Mouse (Mus musculus): ENCODE data around the gene Ppp1r14a. TPM values are rescaled to one million over a fixed set of nuclear protein-coding genes. Genes with fewer than 3 reads are reported as not detected.

Gene Ppp1r14a
- polyA plus RNA-seq (2016; fragmentation: Nextera tagmentation; extraction: Ambion mirVana) = 17.1 and 19.6 TPM in 2 replicates

DNA sequence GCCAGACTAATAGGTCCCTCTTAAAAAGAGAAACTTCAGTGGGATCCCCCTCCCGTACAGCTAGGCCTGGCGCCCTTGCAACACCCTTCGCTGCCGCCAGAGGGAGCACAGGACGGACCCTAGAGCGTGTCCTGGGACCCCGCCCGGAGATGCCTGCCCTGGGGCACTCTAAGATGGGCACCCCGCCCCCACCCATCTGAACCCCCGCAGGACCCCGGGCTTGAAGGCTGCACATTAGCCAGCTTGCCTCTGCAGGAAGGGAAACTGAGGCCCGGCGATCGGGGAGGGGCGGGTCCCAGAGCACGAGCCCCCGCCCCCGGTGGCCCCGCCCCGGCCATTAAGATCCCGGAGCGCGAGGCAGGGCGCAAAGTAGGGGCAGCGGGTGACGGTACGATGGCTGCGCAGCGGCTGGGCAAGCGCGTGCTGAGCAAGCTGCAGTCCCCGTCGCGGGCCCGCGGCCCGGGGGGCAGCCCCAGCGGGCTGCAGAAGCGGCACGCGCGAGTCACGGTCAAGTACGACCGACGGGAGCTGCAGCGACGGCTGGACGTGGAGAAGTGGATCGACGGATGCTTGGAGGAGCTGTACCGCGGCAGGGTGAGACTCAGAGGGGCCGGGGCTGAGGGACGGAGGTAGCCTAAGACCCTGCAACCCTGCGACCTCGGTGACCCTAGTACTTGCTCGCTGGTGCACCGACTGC is at the start of gene Ppp1r14a:
Gene Ppp1r14a, plus strand, starts transcription at position 367 of the 697 bp plus-strand sequence.
- Histone ChIP-seq H3K9ac (peak within 1 kb of the TSS; percentile 47), H3K4me3 (peak within 1 kb of the TSS; percentile 58), H3K27me3 (peaks cover 2% of the 10 kb centered on the region; the same call in 1 of the 2 replicates), H3K36me3 (no peaks in the 10 kb centered on the region), H3K4me1 (peaks cover 43% of the 10 kb centered on the region), H3K27ac (peak within 1 kb of the TSS; percentile 38; the same call in 1 of the 2 replicates), H3K9me3 (no peaks in the 10 kb centered on the region), H3K4me2 (replicated peaks) (peak within 1 kb of the TSS; percentile 89)
- WGBS = under 1% methylated on average over 57 of the region's 59 CpGs
- ATAC-seq (ENCODE audit: insufficient number of reproducible peaks, insufficient read depth, low FRiP score, low TSS enrichment) = no peak

DNA sequence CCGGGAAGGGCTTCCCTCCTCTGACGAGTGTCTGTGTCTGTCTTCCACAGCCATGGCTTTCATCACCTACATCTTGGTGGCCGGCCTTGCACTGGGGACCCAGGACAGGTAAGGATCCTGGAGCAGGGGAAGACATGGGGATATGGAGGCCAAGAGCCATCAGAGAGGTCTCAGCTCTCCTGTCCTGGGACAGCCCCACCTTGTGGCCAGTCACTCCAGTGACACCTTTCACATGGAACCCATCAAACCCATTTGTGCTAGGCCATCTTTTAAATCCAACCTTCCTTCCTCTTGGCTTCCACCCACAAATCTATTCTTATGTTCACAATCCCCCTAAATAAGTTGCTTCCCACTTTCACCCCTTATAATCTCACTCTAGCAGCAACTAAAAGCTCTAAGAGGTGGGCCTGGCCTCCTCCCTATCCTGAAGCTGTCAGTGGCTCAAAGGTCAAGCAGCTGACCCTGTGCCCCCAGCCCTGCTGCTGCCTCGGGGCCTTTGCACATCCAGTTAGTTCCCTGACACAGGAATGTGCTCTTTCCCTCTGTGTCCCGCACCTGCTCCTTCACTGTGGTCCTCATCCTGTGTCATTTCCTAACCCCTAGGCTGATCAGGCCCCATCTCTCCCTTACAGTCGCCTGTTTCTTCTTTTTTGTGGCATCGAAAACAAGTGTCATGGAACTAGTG is 44.2 kb upstream of the Ppp1r14a start:
- no peaks in the 10 kb centered on the region for H3K9me3 ChIP-seq
- no peak overlapping the region for H3K4me2 ChIP-seq (replicated peaks)
- no peak overlapping the region for H3K27ac ChIP-seq
- H3K9ac ChIP-seq = no peak overlapping the region
- 78% methylated on average over 7 of the region's 7 CpGs for WGBS
- peaks cover 13% of the 10 kb centered on the region for H3K27me3 ChIP-seq
- no peak for ATAC-seq (ENCODE audit: insufficient number of reproducible peaks, insufficient read depth, low FRiP score, low TSS enrichment)
- peaks cover 12% of the 10 kb centered on the region for H3K4me1 ChIP-seq
- H3K36me3 ChIP-seq = peaks cover 27% of the 10 kb centered on the region
- no peak overlapping the region for H3K4me3 ChIP-seq

GRCm38 (mm10) chr7:29246015-29246414 is 43.1 kb upstream of the Ppp1r14a start:
- no peak overlapping the region for H3K9ac ChIP-seq
- H3K9me3 ChIP-seq = no peaks in the 10 kb centered on the region
- H3K4me2 ChIP-seq (replicated peaks) = no peak overlapping the region
- 89% methylated on average over 5 of the region's 5 CpGs for WGBS
- H3K27me3 ChIP-seq = peaks cover 13% of the 10 kb centered on the region
- H3K4me1 ChIP-seq = peaks cover 12% of the 10 kb centered on the region
- H3K27ac ChIP-seq = no peak overlapping the region
- H3K4me3 ChIP-seq = no peak overlapping the region
- H3K36me3 ChIP-seq = peaks cover 27% of the 10 kb centered on the region
- no peak for ATAC-seq (ENCODE audit: insufficient number of reproducible peaks, insufficient read depth, low FRiP score, low TSS enrichment)

DNA sequence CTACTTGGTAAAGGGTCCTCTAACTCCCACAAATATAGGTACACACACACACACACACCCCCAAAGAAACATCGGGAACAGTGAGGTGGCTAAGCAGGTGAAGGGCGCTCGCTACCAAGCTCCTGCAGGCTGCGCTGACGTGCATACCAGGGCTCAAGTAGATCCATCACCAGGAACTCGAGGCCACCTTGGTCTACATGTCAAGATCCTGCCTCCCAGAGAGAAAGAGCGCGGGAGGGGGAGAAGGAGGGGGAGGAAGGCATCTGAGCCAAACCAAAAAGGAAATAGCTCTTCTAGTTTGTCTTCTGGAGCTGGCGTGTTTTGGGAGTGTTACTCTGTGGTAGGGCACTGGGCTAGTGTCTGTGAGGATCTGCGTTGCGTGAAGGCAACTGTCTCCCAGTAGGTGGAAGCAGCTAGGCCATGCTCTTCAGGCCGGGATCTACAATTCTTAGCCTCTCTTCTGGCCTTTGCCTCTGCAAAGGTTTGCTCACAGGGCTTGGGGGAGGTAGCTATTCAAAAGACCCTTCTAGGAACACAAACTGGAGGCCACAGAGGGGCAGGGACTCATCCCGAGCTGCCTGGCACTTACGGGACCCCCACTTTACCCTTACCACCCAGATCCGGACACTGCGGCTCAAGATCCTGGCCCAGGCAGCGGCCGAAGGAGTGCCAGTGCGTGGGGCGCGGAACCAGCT is 42.3 kb upstream of the Ppp1r14a start:
- Histone ChIP-seq H3K27ac (no peak overlapping the region), H3K9me3 (no peaks in the 10 kb centered on the region), H3K4me1 (peaks cover 12% of the 10 kb centered on the region), H3K27me3 (peaks cover 13% of the 10 kb centered on the region), H3K4me2 (replicated peaks) (no peak overlapping the region), H3K4me3 (no peak overlapping the region), H3K9ac (no peak overlapping the region), H3K36me3 (peaks cover 27% of the 10 kb centered on the region)
- ATAC-seq (ENCODE audit: insufficient number of reproducible peaks, insufficient read depth, low FRiP score, low TSS enrichment) = no peak
- WGBS = 88% methylated on average over 21 of the region's 21 CpGs

DNA sequence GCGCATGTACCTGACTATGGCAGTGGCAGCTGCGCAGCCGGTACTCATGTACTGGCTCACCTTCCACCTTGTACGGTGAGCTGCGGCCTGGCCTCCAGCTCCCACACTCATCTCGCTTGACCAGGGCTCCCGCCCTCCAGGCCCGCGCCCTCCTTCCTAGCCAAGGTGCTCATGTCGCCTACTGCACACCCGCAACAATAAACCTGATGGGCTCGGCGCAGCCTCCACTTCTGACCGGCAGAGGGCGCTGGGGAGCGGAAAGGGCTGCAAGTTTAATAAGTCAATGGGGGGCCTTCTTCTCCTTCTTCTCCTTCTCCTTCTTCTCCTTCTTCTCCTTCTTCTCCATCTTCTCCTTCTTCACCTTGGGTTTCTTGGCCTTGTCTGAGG is 41.8 kb upstream of the Ppp1r14a start:
- Histone ChIP-seq H3K27me3 (peaks cover 13% of the 10 kb centered on the region), H3K36me3 (peaks cover 27% of the 10 kb centered on the region), H3K9ac (no peak overlapping the region), H3K27ac (no peak overlapping the region), H3K4me1 (peaks cover 12% of the 10 kb centered on the region), H3K9me3 (no peaks in the 10 kb centered on the region), H3K4me2 (replicated peaks) (peak overlapping the region; percentile 45), H3K4me3 (no peak overlapping the region; the same call in 1 of the 2 replicates)
- 27% methylated on average over 16 of the region's 16 CpGs for WGBS
- no peak for ATAC-seq (ENCODE audit: insufficient number of reproducible peaks, insufficient read depth, low FRiP score, low TSS enrichment)

DNA sequence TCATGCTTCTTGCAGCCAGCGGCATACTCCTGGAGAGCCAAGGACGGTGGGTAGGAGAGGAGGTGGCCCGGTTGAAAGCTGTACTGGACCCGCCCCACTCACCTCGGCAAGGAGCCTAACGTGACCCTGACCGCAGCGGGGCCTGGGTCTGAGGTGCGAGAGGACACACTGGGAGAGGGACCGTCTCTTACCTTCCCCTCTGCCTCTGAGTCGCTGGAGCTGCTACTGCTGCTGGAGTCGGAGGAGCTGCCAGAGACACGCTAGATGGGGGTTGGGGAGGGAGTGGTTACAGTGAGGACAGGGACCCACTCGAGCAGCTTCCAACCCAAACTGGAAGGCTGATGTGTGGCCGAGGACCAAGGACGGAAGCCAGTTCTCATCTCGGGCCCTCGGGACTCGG is 41.4 kb upstream of the Ppp1r14a start:
- H3K9ac ChIP-seq = 0 out of 2 replicates have a peak overlapping the region, but pooled peaks have one; percentile 32

GRCm38 (mm10) chr7:29248261-29248841 is 40.8 kb upstream of the Ppp1r14a start, which contains the start of gene 2200002D01Rik:
2200002D01Rik (minus strand) TSS chr7:29248466.
- Histone ChIP-seq H3K4me2 (replicated peaks) (peak within 1 kb of the TSS; percentile 45), H3K9me3 (no peaks in the 10 kb centered on the region), H3K27ac (no peak within 1 kb of the TSS), H3K36me3 (peaks cover 27% of the 10 kb centered on the region), H3K4me1 (peaks cover 12% of the 10 kb centered on the region), H3K27me3 (peaks cover 13% of the 10 kb centered on the region), H3K4me3 (peak within 1 kb of the TSS; percentile 12), H3K9ac (0 out of 2 replicates have a peak within 1 kb of the TSS, but pooled peaks have one; percentile 32)
- WGBS = 7% methylated on average over 20 of the region's 20 CpGs
- ATAC-seq (ENCODE audit: insufficient number of reproducible peaks, insufficient read depth, low FRiP score, low TSS enrichment) = no peak

More for the DNA sequence above, 41.4 kb upstream of the Ppp1r14a start:
- 0 out of 2 replicates have a peak, but pooled peaks have one; percentile 36 for ATAC-seq (ENCODE audit: insufficient number of reproducible peaks, insufficient read depth, low FRiP score, low TSS enrichment)
- Histone ChIP-seq H3K36me3 (peaks cover 27% of the 10 kb centered on the region), H3K27ac (no peak overlapping the region), H3K4me1 (peaks cover 12% of the 10 kb centered on the region), H3K9me3 (no peaks in the 10 kb centered on the region), H3K27me3 (peaks cover 13% of the 10 kb centered on the region), H3K4me3 (peak overlapping the region; percentile 12), H3K4me2 (replicated peaks) (peak overlapping the region; percentile 45)
- 13% methylated on average over 19 of the region's 19 CpGs for WGBS

- no peak overlapping the region for H3K4me2 ChIP-seq (replicated peaks)
- no peak overlapping the region for H3K4me3 ChIP-seq
- WGBS = 87% methylated on average over 3 of the region's 3 CpGs
- 0 out of 2 replicates have a peak, but pooled peaks cover 6% of the 10 kb centered on the region for H3K36me3 ChIP-seq
- H3K4me1 ChIP-seq = peaks cover 12% of the 10 kb centered on the region
- no peak for ATAC-seq (ENCODE audit: insufficient number of reproducible peaks, insufficient read depth, low FRiP score, low TSS enrichment)
- peaks cover 13% of the 10 kb centered on the region for H3K27me3 ChIP-seq
- no peaks in the 10 kb centered on the region for H3K9me3 ChIP-seq
- no peak overlapping the region for H3K27ac ChIP-seq
- H3K9ac ChIP-seq = no peak overlapping the region
These were observed 37.9 kb upstream of the Ppp1r14a start for GRCm38 (mm10) chr7:29251166-29251565.

- Histone ChIP-seq H3K4me1 (0 out of 2 replicates have a peak, but pooled peaks cover 4% of the 10 kb centered on the region), H3K27me3 (no peaks in the 10 kb centered on the region; the same call in 1 of the 2 replicates), H3K9me3 (no peaks in the 10 kb centered on the region), H3K9ac (no peak overlapping the region), H3K4me3 (no peak overlapping the region), H3K4me2 (replicated peaks) (no peak overlapping the region), H3K27ac (no peak overlapping the region), H3K36me3 (no peaks in the 10 kb centered on the region)
- no peak for ATAC-seq (ENCODE audit: insufficient number of reproducible peaks, insufficient read depth, low FRiP score, low TSS enrichment)
- 43% methylated on average over 5 of the region's 5 CpGs for WGBS
These were observed 35.3 kb upstream of the Ppp1r14a start for GRCm38 (mm10) chr7:29253842-29254241.

GRCm38 (mm10) chr7:29255875-29256274 is 33.2 kb upstream of the Ppp1r14a start:
- Histone ChIP-seq H3K27me3 (no peaks in the 10 kb centered on the region), H3K4me1 (peaks cover 16% of the 10 kb centered on the region), H3K9me3 (no peaks in the 10 kb centered on the region), H3K36me3 (no peaks in the 10 kb centered on the region), H3K27ac (no peak overlapping the region), H3K4me3 (no peak overlapping the region), H3K4me2 (replicated peaks) (no peak overlapping the region), H3K9ac (no peak overlapping the region)
- 85% methylated on average over 4 of the region's 4 CpGs for WGBS
- ATAC-seq (ENCODE audit: insufficient number of reproducible peaks, insufficient read depth, low FRiP score, low TSS enrichment) = no peak

DNA sequence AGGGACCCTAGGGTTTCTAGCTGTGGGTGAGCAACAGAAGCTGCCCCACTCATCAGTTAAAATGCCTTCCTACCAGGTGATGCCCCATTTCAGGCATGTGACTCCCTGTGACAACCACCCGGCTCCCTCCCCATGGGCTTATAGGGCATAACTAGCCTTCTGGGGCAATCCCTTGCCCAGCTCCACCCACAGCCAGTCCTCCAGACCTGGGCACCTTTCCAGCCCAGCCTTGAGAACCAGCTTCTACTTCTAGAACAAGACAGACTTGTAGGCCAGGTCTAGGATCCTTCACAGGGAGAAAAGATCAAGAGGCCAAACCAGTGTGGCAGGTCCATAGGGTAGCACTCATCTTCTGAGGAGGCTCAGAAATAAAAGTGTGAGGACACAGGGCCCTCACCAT is 31.7 kb upstream of the Ppp1r14a start:
- Histone ChIP-seq H3K27me3 (no peaks in the 10 kb centered on the region), H3K9me3 (no peaks in the 10 kb centered on the region), H3K27ac (no peak overlapping the region), H3K4me2 (replicated peaks) (no peak overlapping the region), H3K4me1 (peaks cover 16% of the 10 kb centered on the region), H3K36me3 (no peaks in the 10 kb centered on the region), H3K4me3 (no peak overlapping the region), H3K9ac (no peak overlapping the region)
- 91% methylated on average over 1 of the region's 1 CpGs for WGBS
- ATAC-seq (ENCODE audit: insufficient number of reproducible peaks, insufficient read depth, low FRiP score, low TSS enrichment) = no peak
